Mouse (Mus musculus) liver, adult 2 months (tissue): ENCODE measurements around the gene Gabrb3. TPM values are rescaled to one million over a fixed set of nuclear protein-coding genes. Genes with fewer than 3 reads are reported as not detected.
A peak's percentile ranks its signal among the peaks of the same experiment; 100 is the strongest.

Experiments
- DNase-seq: peaks from one replicate; pipeline ENCODE4 v3.0.0-alpha.2; 2011; ENCODE audit warnings: low read depth, low spot score; ENCODE audit errors: extremely low read depth
- H3K27ac ChIP-seq: fragments of 200-500 bp; replicated peaks from 2 replicates; pipeline ENCODE4 v1.5.1; 2012; ENCODE audit warnings: low read depth, mild to moderate bottlenecking, control low read depth, inconsistent platforms, low read length; ENCODE audit not compliant: insufficient read depth
- H3K27me3 ChIP-seq: fragments of 200-500 bp; 2 replicates; pipeline ENCODE4 v1.6.1; 2012; ENCODE audit warnings: mild to moderate bottlenecking, moderate library complexity, low read length, inconsistent platforms; ENCODE audit not compliant: control insufficient read depth, insufficient read depth
- H3K36me3 ChIP-seq: fragments of 200-500 bp; 2 replicates; pipeline ENCODE4 v1.6.1; 2012; ENCODE audit warnings: low read length, inconsistent platforms; ENCODE audit not compliant: control insufficient read depth, insufficient read depth
- H3K4me1 ChIP-seq: fragments of 200-500 bp; 2 replicates; pipeline ENCODE4 v1.6.1; 2011; ENCODE audit warnings: low read length; ENCODE audit not compliant: control insufficient read depth, insufficient read depth
- H3K4me3 ChIP-seq: fragments of 200-500 bp; 2 replicates; pipeline ENCODE4 v1.5.1; 2011; ENCODE audit warnings: low read depth, mild to moderate bottlenecking, control low read depth, low read length, moderate library complexity; ENCODE audit not compliant: insufficient read depth
- H3K79me2 ChIP-seq: fragments of 200-500 bp; 2 replicates; pipeline ENCODE4 v1.6.1; 2012; ENCODE audit warnings: inconsistent platforms, mild to moderate bottlenecking, low read length, moderate library complexity; ENCODE audit not compliant: control insufficient read depth, insufficient read depth
- H3K9ac ChIP-seq: fragments of 200-500 bp; 2 replicates; pipeline ENCODE4 v1.6.1; 2012; ENCODE audit warnings: low read depth, mild to moderate bottlenecking, control low read depth, inconsistent platforms, low read length
- CTCF ChIP-seq: fragments of 200-500 bp; IDR thresholded peaks from 2 replicates; pipeline ENCODE4 v1.5.1; 2011; ENCODE audit warnings: low read depth, low read length, control low read depth
- POLR2A ChIP-seq: fragments of 200-500 bp; IDR thresholded peaks from 2 replicates; pipeline ENCODE4 v1.6.1; 2011; ENCODE audit warnings: low read length, control low read depth; ENCODE audit not compliant: insufficient read depth; ENCODE audit errors: extremely low read depth
- WGBS: fragments of 180-500 bp; shearing (Covaris S2); methylation state at CpG from one replicate; pipeline ENCODE4 v1.1.7; 2018; 5-methylcytosine and 5-hydroxymethylcytosine counted together
- polyA plus RNA-seq: library from polyadenylated mRNA; depleted of rRNA; stranded (reverse); fragments of >200 nt; gene quantifications from 2 replicates; pipeline ENCODE4 v1.2.3, GENCODE M21; 2012
- total RNA-seq: library from RNA; depleted of rRNA; stranded (reverse); fragments of >200 nt; gene quantifications from 2 replicates; pipeline ENCODE4 v1.2.3, GENCODE M21; 2014

The Gabrb3 gene
- total and polyA plus RNA-seq, 2 experiments, result 0.28 to 0.55 TPM

DNA sequence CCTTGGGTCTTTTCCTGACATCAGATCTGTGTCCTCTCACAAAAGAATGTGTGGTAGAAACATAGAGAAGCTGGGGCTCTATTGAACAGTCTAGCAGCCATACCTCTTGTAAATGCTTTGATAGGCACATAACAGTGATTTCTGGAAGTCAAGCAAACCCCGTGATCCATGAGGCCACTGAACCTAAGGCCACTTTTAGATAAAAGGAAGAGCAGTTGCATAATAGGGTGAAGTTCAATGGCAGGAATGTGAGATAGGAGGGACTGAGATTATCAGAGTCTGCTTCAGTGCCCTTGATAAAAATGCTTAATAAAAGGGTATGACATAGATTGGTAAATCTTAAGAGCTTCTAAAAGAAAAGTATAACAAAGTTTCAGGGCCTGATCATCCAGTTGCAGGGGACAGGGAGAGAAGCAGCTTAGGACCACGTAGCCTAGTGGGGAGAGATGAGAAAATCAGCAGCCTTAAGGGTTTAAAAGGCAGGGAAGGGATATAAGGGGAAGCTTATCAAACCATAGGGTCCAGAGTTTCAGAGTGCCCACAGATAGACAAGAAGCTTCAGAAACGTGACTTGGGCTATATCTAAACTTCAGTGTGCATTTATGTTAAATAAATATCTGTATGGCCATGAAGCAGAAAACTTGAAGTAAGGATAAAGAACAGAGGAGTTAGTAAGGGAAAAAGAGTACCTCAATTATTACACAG lies 141.4 kb downstream of the Gabrb3 start:
- Histone ChIP-seq H3K27me3 (no peaks in the 10 kb centered on the region), H3K9ac (no peak overlapping the region), H3K4me3 (no peak overlapping the region), H3K4me1 (peaks cover 3% of the 10 kb centered on the region; the same call in 1 of the 2 replicates), H3K79me2 (no peaks in the 10 kb centered on the region), H3K27ac (no peak overlapping the region), H3K36me3 (no peaks in the 10 kb centered on the region)
- WGBS, result 41% methylated on average over 3 of the region's 3 CpGs
- peak; percentile 94 for DNase-seq
- TF ChIP-seq CTCF, result no peak
- TF ChIP-seq POLR2A, result no peak

DNA sequence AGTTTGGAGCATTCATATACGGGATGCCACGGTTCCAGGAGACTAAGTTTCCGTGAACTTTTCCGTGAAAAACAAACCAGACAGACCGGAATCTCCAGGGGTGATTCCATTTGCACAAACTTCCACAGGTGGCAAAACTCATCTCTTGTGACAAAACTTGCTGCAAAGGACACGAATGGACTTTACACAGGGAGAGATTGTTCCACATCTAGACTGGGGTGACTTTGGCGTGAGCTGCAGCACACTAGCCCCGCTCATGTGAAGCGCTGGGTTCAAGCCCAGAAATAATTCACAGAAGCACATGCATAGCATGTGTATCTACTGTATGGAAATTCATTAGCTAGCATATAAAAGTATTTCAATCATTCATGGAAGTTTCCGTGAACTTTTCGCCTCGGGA lies 144.9 kb downstream of the Gabrb3 start:
- Histone ChIP-seq H3K27me3 (no peaks in the 10 kb centered on the region), H3K27ac (no peak overlapping the region), H3K9ac (no peak overlapping the region), H3K4me3 (no peak overlapping the region), H3K36me3 (no peaks in the 10 kb centered on the region), H3K4me1 (peaks cover 3% of the 10 kb centered on the region; the same call in 1 of the 2 replicates), H3K79me2 (no peaks in the 10 kb centered on the region)
- no peak for DNase-seq
- 89% methylated on average over 12 of the region's 12 CpGs for WGBS
- TF ChIP-seq CTCF (no peak), POLR2A (no peak)

DNA sequence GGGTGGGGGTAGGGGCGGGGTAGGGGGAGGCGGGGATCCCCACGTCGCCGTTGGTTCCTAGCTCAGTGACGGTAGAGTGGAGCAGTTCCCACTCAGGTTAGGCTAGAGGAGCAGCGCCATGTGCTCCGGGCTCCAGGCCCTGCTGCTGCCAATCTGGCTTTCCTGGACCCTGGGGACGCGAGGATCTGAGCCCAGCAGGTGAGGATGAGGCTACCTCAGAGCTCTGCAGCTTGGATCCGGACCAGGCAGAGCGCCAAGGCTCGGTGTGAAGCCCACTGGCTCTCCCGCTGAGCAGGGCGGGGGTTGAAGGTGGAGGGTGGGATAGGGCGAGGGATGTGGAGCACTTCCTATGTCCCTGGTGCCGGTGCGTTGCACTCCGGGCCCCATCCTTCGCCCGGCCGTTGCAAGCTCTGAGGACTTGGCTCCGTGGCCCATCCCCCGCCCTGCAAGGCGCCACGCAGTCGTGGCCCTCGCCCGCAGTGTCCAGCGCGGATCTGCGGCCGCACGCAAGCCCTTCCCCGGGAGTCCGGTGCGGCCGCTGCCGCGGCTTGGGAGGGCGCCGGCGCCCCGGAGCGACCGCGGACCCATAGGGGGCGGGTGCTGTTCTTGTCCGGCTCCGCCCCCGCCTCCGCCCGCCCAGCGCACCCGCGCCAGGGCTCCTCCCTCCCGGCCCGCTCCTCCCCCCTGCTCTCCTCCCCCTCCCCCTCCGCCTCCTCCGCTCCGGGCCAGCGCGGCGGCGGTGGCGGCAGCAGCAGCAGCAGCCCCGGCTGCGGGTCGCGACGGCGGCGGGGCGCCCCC lies 171.2 kb downstream of the Gabrb3 start:
- 1% methylated on average over 56 of the region's 74 CpGs for WGBS
- peak; percentile 33 for DNase-seq
- no peak overlapping the region for H3K27ac ChIP-seq
- H3K79me2 ChIP-seq, result no peaks in the 10 kb centered on the region
- peaks cover 10% of the 10 kb centered on the region for H3K27me3 ChIP-seq
- no peaks in the 10 kb centered on the region for H3K36me3 ChIP-seq
- H3K4me1 ChIP-seq, result peaks cover 3% of the 10 kb centered on the region; the same call in 1 of the 2 replicates
- peak overlapping the region; percentile 58 for H3K9ac ChIP-seq
- peak overlapping the region; percentile 83 for H3K4me3 ChIP-seq
- TF ChIP-seq POLR2A (no peak), CTCF (no peak)

DNA sequence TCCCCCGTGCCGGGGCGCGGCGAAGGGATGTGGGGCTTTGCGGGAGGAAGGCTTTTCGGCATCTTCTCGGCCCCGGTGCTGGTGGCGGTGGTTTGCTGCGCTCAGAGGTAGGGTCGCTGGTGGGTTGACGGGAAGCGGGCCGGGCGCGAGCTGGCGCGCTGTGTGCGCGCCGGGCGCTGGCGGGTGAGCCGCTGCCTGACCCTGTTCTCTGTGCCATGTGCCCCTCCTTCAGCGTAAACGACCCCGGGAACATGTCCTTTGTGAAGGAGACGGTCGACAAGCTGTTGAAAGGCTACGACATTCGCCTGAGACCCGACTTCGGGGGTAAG lies 171.7 kb downstream of the Gabrb3 start:
- Histone ChIP-seq H3K27ac (no peak overlapping the region), H3K4me1 (peaks cover 3% of the 10 kb centered on the region; the same call in 1 of the 2 replicates), H3K27me3 (peaks cover 10% of the 10 kb centered on the region), H3K36me3 (no peaks in the 10 kb centered on the region), H3K9ac (no peak overlapping the region), H3K4me3 (peak overlapping the region; percentile 83), H3K79me2 (no peaks in the 10 kb centered on the region)
- under 1% methylated on average over 34 of the region's 34 CpGs for WGBS
- no peak for TF ChIP-seq CTCF
- no peak for TF ChIP-seq POLR2A
- no peak for DNase-seq

- Histone ChIP-seq H3K27me3 (peaks cover 10% of the 10 kb centered on the region), H3K79me2 (no peaks in the 10 kb centered on the region), H3K4me3 (peak overlapping the region; percentile 83; the same call in 1 of the 2 replicates), H3K4me1 (peaks cover 3% of the 10 kb centered on the region; the same call in 1 of the 2 replicates), H3K9ac (no peak overlapping the region), H3K27ac (no peak overlapping the region), H3K36me3 (no peaks in the 10 kb centered on the region)
- WGBS, result 2% methylated on average over 55 of the region's 56 CpGs
- DNase-seq, result peak; percentile 22
- TF ChIP-seq POLR2A, result no peak
Measured at GRCm38 (mm10) chr7:57591578-57592431, 172.3 kb downstream of the Gabrb3 start.
